Mouse (Mus musculus): ENCODE measurements around the gene Gm16223. TPM values are rescaled to one million over a fixed set of nuclear protein-coding genes. Genes with fewer than 3 reads are reported as not detected.

Gene Gm16223
- polyA plus RNA-seq, 1 experiment from 2014 or later, result not detected

DNA sequence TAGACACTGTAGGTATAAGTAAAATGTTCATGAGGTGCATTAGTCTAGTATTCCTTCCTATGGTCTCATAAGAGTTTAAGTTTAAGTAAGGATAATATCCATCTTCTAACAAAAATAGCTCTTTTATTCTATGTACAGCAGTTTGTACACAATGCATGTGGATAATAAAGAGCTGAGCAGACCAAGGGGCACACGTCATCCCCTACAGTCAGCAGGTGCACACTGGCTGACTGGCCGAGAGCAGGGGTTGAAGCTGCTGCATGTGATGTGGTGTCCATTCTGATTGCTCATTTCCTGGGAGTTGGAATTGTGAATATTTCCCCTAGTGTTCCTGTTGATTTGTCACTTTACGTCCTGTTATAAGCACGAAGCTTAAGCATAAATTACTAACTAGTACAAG is 144.6 kb downstream of the Gm16223 start:
- H3K9ac ChIP-seq, result no peak overlapping the region
- 80% methylated on average over 4 of the region's 4 CpGs for WGBS
- H3K27me3 ChIP-seq (ENCODE audit: insufficient read depth, low read length), result no peaks in the 10 kb centered on the region
- TF ChIP-seq CTCF (IDR thresholded peaks at IDR 0.05; ENCODE audit: low read depth), result no peak
- H3K4me3 ChIP-seq (ENCODE audit: low read depth, low read length), result no peak overlapping the region
- no peaks in the 10 kb centered on the region for H3K36me3 ChIP-seq (ENCODE audit: insufficient read depth)
- no peak overlapping the region for H3K4me2 ChIP-seq
- ATAC-seq (ENCODE audit: insufficient read depth), result no peak
- no peak overlapping the region for H3K27ac ChIP-seq (ENCODE audit: low read depth)
- no peak for DNase-seq
- no peaks in the 10 kb centered on the region for H3K4me1 ChIP-seq (ENCODE audit: insufficient read depth)
- no peaks in the 10 kb centered on the region for H3K9me3 ChIP-seq (ENCODE audit: low read depth, low read length)

- no peak for ATAC-seq (ENCODE audit: insufficient read depth)
- no peak overlapping the region for H3K4me3 ChIP-seq (ENCODE audit: low read depth, low read length)
- no peaks in the 10 kb centered on the region for H3K36me3 ChIP-seq (ENCODE audit: insufficient read depth)
- no peak for DNase-seq
- no peak overlapping the region for H3K27ac ChIP-seq (ENCODE audit: low read depth)
- no peaks in the 10 kb centered on the region for H3K4me1 ChIP-seq (ENCODE audit: insufficient read depth)
- TF ChIP-seq CTCF (IDR thresholded peaks at IDR 0.05; ENCODE audit: low read depth), result no peak
- 90% methylated on average over 1 of the region's 1 CpGs for WGBS
- no peaks in the 10 kb centered on the region for H3K27me3 ChIP-seq (ENCODE audit: insufficient read depth, low read length)
- H3K4me2 ChIP-seq, result no peak overlapping the region
- no peak overlapping the region for H3K9ac ChIP-seq
- H3K9me3 ChIP-seq (ENCODE audit: low read depth, low read length), result no peaks in the 10 kb centered on the region
Measured at GRCm38 (mm10) chr5:42224840-42225239, 157.1 kb downstream of the Gm16223 start.

GRCm38 (mm10) chr5:42228631-42229030 is 160.9 kb downstream of the Gm16223 start:
- Histone ChIP-seq H3K4me1 (ENCODE audit: insufficient read depth) (no peaks in the 10 kb centered on the region), H3K36me3 (ENCODE audit: insufficient read depth) (no peaks in the 10 kb centered on the region), H3K4me3 (ENCODE audit: low read depth, low read length) (no peak overlapping the region), H3K9me3 (ENCODE audit: low read depth, low read length) (no peaks in the 10 kb centered on the region), H3K9ac (no peak overlapping the region), H3K27ac (ENCODE audit: low read depth) (no peak overlapping the region), H3K27me3 (ENCODE audit: insufficient read depth, low read length) (no peaks in the 10 kb centered on the region), H3K4me2 (no peak overlapping the region)
- no peak for TF ChIP-seq CTCF (IDR thresholded peaks at IDR 0.05; ENCODE audit: low read depth)
- ATAC-seq (ENCODE audit: insufficient read depth) (no peak), DNase-seq (no peak)
- WGBS, result 59% methylated on average over 2 of the region's 2 CpGs

DNA sequence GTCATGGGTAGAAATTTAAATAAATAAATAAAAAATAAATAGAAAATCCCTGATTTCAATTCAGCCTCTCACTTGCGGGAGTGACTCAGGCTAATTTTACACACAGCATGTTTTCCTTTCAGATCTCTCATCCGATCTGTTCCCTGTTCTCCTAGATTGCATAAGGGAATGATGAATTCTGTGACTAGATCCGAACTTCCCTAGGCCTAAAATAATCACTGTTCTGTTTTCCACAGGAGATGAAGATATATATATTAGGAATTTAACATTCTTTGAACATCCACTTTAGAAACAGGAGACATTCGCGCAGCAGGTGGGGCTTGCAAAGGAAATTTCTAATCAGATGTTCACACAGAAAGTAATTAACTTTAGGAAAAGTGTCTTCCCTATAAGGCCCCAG is 171.5 kb downstream of the Gm16223 start:
- no peaks in the 10 kb centered on the region for H3K27me3 ChIP-seq (ENCODE audit: insufficient read depth, low read length)
- DNase-seq (no peak), ATAC-seq (ENCODE audit: insufficient read depth) (no peak)
- no peaks in the 10 kb centered on the region for H3K4me1 ChIP-seq (ENCODE audit: insufficient read depth)
- no peak overlapping the region for H3K4me2 ChIP-seq
- H3K9me3 ChIP-seq (ENCODE audit: low read depth, low read length), result no peaks in the 10 kb centered on the region
- TF ChIP-seq CTCF (IDR thresholded peaks at IDR 0.05; ENCODE audit: low read depth), result no peak
- H3K27ac ChIP-seq (ENCODE audit: low read depth), result no peak overlapping the region
- H3K36me3 ChIP-seq (ENCODE audit: insufficient read depth), result no peaks in the 10 kb centered on the region
- WGBS, result 75% methylated on average over 5 of the region's 5 CpGs
- H3K9ac ChIP-seq, result no peak overlapping the region
- H3K4me3 ChIP-seq (ENCODE audit: low read depth, low read length), result no peak overlapping the region

GRCm38 (mm10) chr5:42239806-42240205 is 172.0 kb downstream of the Gm16223 start:
- Histone ChIP-seq H3K9me3 (ENCODE audit: low read depth, low read length) (no peaks in the 10 kb centered on the region), H3K4me3 (ENCODE audit: low read depth, low read length) (no peak overlapping the region), H3K4me2 (no peak overlapping the region), H3K4me1 (ENCODE audit: insufficient read depth) (no peaks in the 10 kb centered on the region), H3K9ac (no peak overlapping the region), H3K27ac (ENCODE audit: low read depth) (no peak overlapping the region), H3K27me3 (ENCODE audit: insufficient read depth, low read length) (no peaks in the 10 kb centered on the region), H3K36me3 (ENCODE audit: insufficient read depth) (no peaks in the 10 kb centered on the region)
- ATAC-seq (ENCODE audit: insufficient read depth), result no peak
- no peak for TF ChIP-seq CTCF (IDR thresholded peaks at IDR 0.05; ENCODE audit: low read depth)
- DNase-seq, result no peak

GRCm38 (mm10) chr5:42250376-42250775 is 182.6 kb downstream of the Gm16223 start:
- WGBS, result 81% methylated on average over 3 of the region's 3 CpGs
- H3K4me1 ChIP-seq (ENCODE audit: insufficient read depth), result no peaks in the 10 kb centered on the region
- DNase-seq (no peak), ATAC-seq (ENCODE audit: insufficient read depth) (no peak)
- no peak for TF ChIP-seq CTCF (IDR thresholded peaks at IDR 0.05; ENCODE audit: low read depth)
- H3K4me3 ChIP-seq (ENCODE audit: low read depth, low read length), result no peak overlapping the region
- no peaks in the 10 kb centered on the region for H3K27me3 ChIP-seq (ENCODE audit: insufficient read depth, low read length)
- no peaks in the 10 kb centered on the region for H3K9me3 ChIP-seq (ENCODE audit: low read depth, low read length)
- no peak overlapping the region for H3K27ac ChIP-seq (ENCODE audit: low read depth)
- no peak overlapping the region for H3K4me2 ChIP-seq
- no peak overlapping the region for H3K9ac ChIP-seq
- no peaks in the 10 kb centered on the region for H3K36me3 ChIP-seq (ENCODE audit: insufficient read depth)

Other genes with a start within 250 kb of the Gm16223 start
- 21.9 and 23.9 TPM in 2 replicates for gene Bod1l, start 223.6 kb upstream of the Gm16223 start, polyA plus RNA-seq (2014; fragmentation: Nextera tagmentation; extraction: Ambion mirVana)